Mouse (Mus musculus): ENCODE measurements around the gene Olfr1161.
"Not testable (repeated sequence)": the region's sequence is repeated elsewhere in the genome, so short reads cannot be mapped to it uniquely, and the experiment has no call there.

Gene Olfr1161

DNA sequence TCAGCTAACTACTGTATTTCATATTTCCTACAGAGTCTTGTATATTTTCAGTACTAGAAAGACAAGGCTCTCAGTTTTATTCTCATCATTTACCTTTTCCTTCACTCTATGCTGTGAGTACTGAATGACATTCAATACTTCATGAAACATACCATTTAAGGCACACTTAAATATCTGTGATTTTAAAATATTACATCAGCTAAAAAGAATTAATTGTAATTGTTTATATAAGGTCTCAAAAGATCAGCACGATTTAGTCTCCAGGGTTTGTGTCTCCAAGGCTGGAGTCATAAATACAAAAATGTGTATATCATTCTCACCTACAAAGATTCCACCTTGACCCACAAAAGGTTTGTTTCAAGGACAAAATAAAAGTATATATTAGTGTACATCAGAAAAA, at the start of gene Olfr1161:
Gene Olfr1161 (plus strand): TSS at position 301 of the 400 bp plus-strand sequence.
- not testable (repeated sequence) for DNase-seq (ENCODE audit: extremely low spot score)

DNA sequence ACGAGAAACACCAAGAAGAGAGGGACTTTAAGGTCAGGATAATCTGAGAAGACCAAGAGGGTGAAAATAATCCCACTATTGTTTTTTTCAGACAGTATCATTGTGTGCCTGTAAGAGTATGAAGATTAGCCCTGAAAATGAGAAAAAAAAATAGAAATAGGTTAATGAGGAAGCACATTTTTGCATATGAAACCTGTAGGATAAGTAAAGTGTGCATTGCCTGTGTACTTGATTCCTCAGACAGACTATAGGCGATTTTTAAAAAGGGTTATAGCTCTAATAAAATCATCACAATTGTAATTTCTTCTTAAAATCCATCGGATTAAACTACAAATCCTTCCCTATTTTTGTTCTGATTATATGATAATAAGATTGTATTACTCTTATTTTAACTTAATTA, 48.0 kb upstream of the Olfr1161 start, which contains the start of gene Olfr74:
Gene Olfr74 (minus strand): TSS at position 101 of the 400 bp plus-strand sequence.
- no peak for DNase-seq (ENCODE audit: extremely low spot score)

DNA sequence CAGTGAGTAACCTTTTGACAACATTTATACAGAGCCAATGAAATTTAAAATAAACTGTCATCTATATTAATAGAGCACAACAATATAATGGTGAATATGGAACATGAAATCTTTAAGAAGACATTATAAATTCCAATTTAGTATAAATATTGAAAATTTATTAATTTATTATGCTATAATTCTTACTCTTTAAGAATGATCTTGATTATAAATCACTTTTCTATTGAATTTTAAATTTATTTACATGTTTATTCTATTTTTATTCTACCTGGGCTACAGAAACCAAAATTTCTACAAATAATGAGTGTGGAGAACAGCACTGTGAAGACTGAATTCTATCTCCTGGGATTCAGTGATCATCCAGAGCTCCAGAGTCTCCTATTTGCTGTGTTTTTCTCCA, 32.8 kb upstream of the Olfr1161 start, which contains the start of gene Olfr1158:
Gene Olfr1158 (plus strand): TSS at position 301 of the 400 bp plus-strand sequence.
- no peak for DNase-seq (ENCODE audit: extremely low spot score)

DNA sequence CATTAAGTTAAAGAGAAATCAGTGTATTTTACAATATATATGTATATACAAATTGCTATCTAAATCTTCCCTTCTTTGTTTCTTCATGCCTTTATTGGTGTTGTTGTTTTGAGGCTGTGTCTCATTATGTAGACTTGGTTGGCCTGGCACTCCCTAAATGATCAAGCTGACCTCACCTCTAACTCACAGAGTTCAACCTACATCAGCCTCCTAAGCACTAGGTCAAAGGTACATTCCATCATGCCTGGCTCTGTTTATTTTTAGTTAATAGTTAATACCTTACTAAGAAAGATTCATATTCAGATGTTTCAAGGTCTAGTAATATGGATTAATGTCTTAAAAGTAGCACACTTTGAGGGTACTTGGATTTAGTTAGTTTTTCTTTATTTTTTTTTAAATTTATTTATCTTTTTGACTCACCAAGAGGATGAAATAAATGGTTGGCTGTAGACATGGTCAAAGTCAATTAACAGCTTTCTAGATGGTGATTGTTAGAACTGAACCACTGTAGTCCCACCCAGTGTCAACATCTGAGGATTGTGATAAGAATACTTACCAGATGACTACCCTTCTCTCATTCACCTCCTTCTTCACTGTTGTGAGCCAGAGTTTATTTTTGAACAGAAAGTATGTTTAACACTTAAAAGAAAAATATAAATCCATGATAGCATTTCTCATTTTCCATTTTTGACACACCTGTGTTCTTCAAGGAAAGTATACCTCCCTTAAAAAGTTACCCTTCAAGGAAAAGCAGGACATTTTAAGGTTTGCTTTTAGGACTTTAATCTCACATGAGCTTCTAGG, 14.9 kb upstream of the Olfr1161 start, which contains the start of gene Olfr1160:
Gene Olfr1160 (minus strand): TSS at position 754 of the 804 bp plus-strand sequence.
- no peak for DNase-seq (ENCODE audit: extremely low spot score)

DNA sequence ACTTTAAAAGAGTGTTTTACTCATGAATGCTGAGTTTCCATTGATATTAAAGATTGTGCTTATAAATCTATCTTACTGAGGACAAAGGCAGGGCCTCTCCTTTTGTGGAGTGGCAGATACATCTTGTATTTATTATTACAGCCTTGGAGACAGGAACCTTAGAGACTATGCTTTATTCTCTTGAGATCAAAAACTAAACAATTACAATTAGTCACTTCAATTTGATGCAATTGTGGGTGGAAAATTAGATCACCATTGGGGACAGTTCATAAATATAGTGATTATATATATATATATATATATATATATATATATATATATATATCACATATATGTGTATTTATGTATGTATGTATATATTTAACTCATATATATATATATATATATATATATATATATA, 15.0 kb downstream of the Olfr1161 start, which contains the start of gene Olfr73:
Gene Olfr73 (minus strand): TSS at position 101 of the 400 bp plus-strand sequence.
- DNase-seq (ENCODE audit: extremely low spot score) = no peak

DNA sequence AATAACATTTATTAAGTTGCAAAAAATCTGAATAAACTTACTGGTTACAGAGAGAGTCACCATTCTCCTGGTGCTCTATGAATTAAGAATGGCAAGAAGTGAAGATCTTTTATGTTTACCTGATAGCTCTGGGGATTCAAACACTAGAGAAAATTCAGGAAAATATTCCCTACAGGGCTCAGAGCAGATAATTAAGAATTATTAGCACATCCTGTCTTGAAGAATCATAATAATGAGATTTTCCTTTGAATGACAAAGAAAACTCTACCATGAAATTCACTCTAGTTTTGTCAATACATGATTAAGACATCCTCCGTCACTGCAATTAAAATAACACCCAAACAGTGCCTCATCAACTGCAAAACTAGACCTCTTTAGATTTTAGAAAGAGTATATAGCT, 28.5 kb downstream of the Olfr1161 start, which contains the start of gene Olfr1162:
Gene Olfr1162 (minus strand): TSS at position 101 of the 400 bp plus-strand sequence.
- DNase-seq (ENCODE audit: extremely low spot score) = no peak

DNA sequence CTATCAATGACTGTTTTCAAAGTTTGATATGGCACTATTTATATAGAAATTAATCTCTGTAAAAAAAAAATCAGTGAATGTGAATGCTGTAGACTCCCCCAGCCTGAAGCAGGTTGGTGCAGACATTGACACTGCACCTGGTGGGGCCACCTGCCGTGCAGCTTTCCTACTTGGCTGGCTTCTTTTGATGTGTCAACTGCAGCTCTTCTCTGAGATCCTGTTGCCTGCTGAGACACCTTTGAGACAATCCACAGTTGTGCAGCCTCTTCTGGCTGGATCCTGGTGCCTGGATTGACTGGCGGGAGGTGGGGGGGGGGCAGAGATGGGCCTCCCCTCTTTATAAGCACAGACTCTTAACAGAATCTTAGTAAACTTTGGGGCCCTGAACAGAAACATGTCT, 41.0 kb downstream of the Olfr1161 start:
- DNase-seq (ENCODE audit: extremely low spot score) = no peak

DNA sequence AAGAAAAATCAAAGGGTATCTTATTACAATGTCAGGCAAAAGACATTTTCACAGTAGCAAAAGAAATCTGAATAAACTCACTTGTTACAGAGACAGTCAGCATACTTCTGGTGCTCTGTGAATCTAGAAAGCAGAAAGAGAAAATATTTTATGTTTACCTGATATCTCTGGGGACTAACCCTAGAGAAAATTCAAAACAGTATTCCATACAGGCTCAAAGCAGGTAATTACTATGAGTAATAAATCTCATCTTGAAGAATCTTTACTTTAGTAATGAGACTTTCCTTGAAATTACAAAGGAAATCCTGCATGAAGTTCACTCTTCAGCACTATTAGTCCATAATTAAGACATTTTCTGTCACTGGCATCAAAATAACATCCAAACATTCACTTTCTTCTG, 49.2 kb downstream of the Olfr1161 start, which contains the start of gene Olfr1163:
Gene Olfr1163 (minus strand): TSS at position 101 of the 400 bp plus-strand sequence.
- no peak for DNase-seq (ENCODE audit: extremely low spot score)
